Mouse (Mus musculus): ENCODE data around the gene Grik3. TPM values are rescaled to one million over a fixed set of nuclear protein-coding genes. Genes with fewer than 3 reads are reported as not detected.

Grik3 gene
- polyA plus RNA-seq, 1 experiment from 2014 or later: 4.4 TPM

DNA sequence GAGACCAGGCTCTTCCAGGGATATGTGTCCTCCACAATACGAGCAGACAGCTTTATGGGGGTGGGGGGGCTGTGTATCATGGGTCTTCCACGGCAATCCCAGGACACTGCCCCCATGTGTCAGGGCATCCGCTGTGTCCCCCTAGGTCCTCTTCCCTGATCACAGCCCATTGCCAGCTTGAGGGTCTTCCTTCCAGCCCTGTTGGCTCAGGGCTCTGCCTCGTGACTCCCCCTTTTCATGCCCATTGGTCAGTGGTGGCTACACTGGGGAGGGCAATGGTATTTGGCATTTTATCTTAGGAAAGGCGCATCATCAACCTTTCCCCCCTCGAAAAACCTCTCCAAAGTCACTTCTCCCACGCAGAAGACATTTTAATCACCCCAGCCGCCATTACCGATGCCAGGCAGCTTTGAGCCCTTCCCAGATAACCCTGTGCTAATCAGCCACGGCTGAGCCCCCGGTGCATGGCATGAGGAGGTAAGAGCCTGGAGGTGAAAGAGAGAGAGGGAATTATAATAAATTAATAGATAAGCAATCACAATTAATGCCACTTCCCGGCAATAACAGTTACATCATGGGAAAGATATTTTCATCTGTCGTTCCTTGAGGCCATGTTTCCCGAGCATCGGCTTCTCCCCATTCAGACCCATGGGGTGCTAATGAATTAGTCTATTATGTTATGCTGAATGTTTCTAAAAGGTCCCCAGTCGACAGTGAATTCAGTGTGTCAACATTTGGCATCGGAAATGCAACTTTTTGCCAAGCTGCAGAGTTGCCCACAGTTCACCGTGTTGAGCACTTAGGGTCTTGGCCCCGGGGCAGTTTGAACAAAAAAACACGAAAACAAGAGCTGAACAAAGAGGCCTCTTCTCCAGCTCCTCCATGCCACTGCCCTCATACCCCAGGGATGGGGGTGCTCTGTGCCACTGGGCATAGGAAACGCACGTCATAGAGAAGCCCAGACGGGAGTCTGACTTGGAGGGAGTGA, 154.4 kb downstream of the Grik3 start:
- Histone ChIP-seq H3K4me3 (ENCODE audit: low read depth, low read length) (no peak overlapping the region), H3K4me1 (ENCODE audit: control insufficient read depth, insufficient read depth, low read length) (peaks cover 7% of the 10 kb centered on the region), H3K9me3 (replicated peaks; ENCODE audit: control insufficient read depth, low read length, poor library complexity, severe bottlenecking) (no peaks in the 10 kb centered on the region), H3K27me3 (ENCODE audit: control insufficient read depth, insufficient read depth, low read depth, low read length) (no peaks in the 10 kb centered on the region), H3K36me3 (ENCODE audit: control insufficient read depth, insufficient read depth, low read length) (no peaks in the 10 kb centered on the region), H3K9ac (ENCODE audit: low read depth, low read length) (no peak overlapping the region), H3K4me2 (ENCODE audit: low read length) (no peak overlapping the region; the same call in 1 of the 2 replicates), H3K27ac (ENCODE audit: low read length) (0 out of 2 replicates have a peak overlapping the region, but pooled peaks have one; percentile 52)
- 51% methylated on average over 23 of the region's 23 CpGs for WGBS
- peak; percentile 43; the same call in 1 of the 2 replicates for ATAC-seq

- Histone ChIP-seq H3K4me3 (ENCODE audit: low read depth, low read length) (no peak overlapping the region), H3K27ac (ENCODE audit: low read length) (peak overlapping the region; percentile 58; the same call in 1 of the 2 replicates), H3K4me1 (ENCODE audit: control insufficient read depth, insufficient read depth, low read length) (peaks cover 11% of the 10 kb centered on the region), H3K9me3 (replicated peaks; ENCODE audit: control insufficient read depth, low read length, poor library complexity, severe bottlenecking) (no peaks in the 10 kb centered on the region), H3K36me3 (ENCODE audit: control insufficient read depth, insufficient read depth, low read length) (no peaks in the 10 kb centered on the region; the same call in 1 of the 2 replicates), H3K4me2 (ENCODE audit: low read length) (no peak overlapping the region), H3K27me3 (ENCODE audit: control insufficient read depth, insufficient read depth, low read depth, low read length) (no peaks in the 10 kb centered on the region), H3K9ac (ENCODE audit: low read depth, low read length) (peak overlapping the region; percentile 46; the same call in 1 of the 2 replicates)
- WGBS: 36% methylated on average over 24 of the region's 24 CpGs
- peak; percentile 38; the same call in 1 of the 2 replicates for ATAC-seq
Observed at GRCm38 (mm10) chr4:125651676-125652246, 161.3 kb downstream of the Grik3 start.

DNA sequence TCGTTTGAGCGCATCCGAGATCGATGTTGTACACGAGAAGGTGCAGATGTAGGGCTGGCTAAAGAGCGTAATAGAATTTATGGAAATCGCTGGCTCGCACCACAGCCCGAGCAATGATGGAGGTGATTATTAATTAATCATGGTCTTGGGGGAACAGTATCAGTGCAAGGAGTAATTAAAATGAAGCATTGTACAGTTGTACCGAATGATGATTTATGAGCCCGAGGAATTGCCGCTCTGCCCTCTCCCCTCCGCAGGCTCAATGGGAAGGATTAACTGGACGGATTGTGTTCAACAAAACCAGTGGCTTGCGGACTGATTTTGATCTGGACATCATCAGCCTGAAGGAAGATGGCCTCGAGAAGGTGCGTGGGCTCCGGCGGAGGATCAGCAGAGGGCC, 165.5 kb downstream of the Grik3 start:
- Histone ChIP-seq H3K36me3 (ENCODE audit: control insufficient read depth, insufficient read depth, low read length) (no peaks in the 10 kb centered on the region; the same call in 1 of the 2 replicates), H3K27me3 (ENCODE audit: control insufficient read depth, insufficient read depth, low read depth, low read length) (no peaks in the 10 kb centered on the region), H3K27ac (ENCODE audit: low read length) (no peak overlapping the region), H3K9me3 (replicated peaks; ENCODE audit: control insufficient read depth, low read length, poor library complexity, severe bottlenecking) (no peaks in the 10 kb centered on the region), H3K4me2 (ENCODE audit: low read length) (no peak overlapping the region), H3K4me3 (ENCODE audit: low read depth, low read length) (no peak overlapping the region), H3K4me1 (ENCODE audit: control insufficient read depth, insufficient read depth, low read length) (peaks cover 11% of the 10 kb centered on the region), H3K9ac (ENCODE audit: low read depth, low read length) (no peak overlapping the region)
- ATAC-seq: no peak
- 57% methylated on average over 19 of the region's 19 CpGs for WGBS

- Histone ChIP-seq H3K4me1 (ENCODE audit: control insufficient read depth, insufficient read depth, low read length) (peaks cover 9% of the 10 kb centered on the region), H3K27ac (ENCODE audit: low read length) (no peak overlapping the region), H3K4me2 (ENCODE audit: low read length) (no peak overlapping the region), H3K36me3 (ENCODE audit: control insufficient read depth, insufficient read depth, low read length) (no peaks in the 10 kb centered on the region), H3K9me3 (replicated peaks; ENCODE audit: control insufficient read depth, low read length, poor library complexity, severe bottlenecking) (no peaks in the 10 kb centered on the region), H3K27me3 (ENCODE audit: control insufficient read depth, insufficient read depth, low read depth, low read length) (no peaks in the 10 kb centered on the region), H3K9ac (ENCODE audit: low read depth, low read length) (no peak overlapping the region), H3K4me3 (ENCODE audit: low read depth, low read length) (no peak overlapping the region)
- WGBS: 23% methylated on average over 8 of the region's 8 CpGs
- ATAC-seq: no peak
Observed at GRCm38 (mm10) chr4:125658376-125658775, 167.9 kb downstream of the Grik3 start.

DNA sequence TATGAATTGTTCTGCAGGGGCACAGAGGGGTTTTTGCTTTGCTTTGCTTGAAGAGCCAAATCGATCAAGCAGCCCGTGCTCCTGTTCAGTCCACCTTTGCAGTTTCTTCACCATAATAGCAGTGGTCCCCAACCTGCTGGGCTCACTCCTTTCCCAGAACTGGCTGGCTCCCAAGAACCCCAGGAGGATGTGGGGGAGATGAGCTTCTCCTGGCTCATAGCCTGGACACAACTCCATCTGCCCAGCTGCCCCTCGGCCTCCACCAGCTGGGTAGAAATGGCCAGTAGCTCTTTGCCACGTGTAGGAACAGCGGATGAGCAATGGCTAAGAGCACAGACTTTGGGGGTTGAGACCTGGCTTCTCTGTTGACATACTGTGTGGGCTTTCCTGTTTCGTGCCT, 171.5 kb downstream of the Grik3 start:
- no peak for ATAC-seq
- Histone ChIP-seq H3K4me2 (ENCODE audit: low read length) (no peak overlapping the region), H3K4me1 (ENCODE audit: control insufficient read depth, insufficient read depth, low read length) (peaks cover 21% of the 10 kb centered on the region), H3K27me3 (ENCODE audit: control insufficient read depth, insufficient read depth, low read depth, low read length) (no peaks in the 10 kb centered on the region), H3K9ac (ENCODE audit: low read depth, low read length) (no peak overlapping the region), H3K27ac (ENCODE audit: low read length) (no peak overlapping the region), H3K4me3 (ENCODE audit: low read depth, low read length) (no peak overlapping the region), H3K36me3 (ENCODE audit: control insufficient read depth, insufficient read depth, low read length) (no peaks in the 10 kb centered on the region), H3K9me3 (replicated peaks; ENCODE audit: control insufficient read depth, low read length, poor library complexity, severe bottlenecking) (no peaks in the 10 kb centered on the region)
- WGBS: 80% methylated on average over 6 of the region's 6 CpGs

DNA sequence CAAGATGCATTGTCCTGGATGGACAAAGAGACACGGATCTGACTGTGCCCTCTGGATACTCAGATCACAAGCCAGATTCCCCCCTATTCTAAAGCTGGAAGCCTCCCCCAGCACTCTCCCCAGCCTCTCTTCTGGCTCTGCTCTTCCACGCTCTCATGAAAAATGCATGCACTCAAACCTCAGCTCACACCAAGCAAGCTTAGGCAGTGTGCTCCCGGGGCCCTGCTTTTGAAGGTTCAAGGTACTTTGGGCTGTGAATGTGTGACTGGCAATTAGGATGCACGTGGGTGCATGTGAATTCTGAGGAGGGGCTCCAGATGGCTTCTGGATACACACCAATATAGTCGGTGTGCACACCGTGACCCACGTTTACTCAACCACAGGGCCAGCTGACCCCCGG, 172.8 kb downstream of the Grik3 start:
- WGBS: 25% methylated on average over 8 of the region's 8 CpGs
- Histone ChIP-seq H3K4me2 (ENCODE audit: low read length) (no peak overlapping the region), H3K9me3 (replicated peaks; ENCODE audit: control insufficient read depth, low read length, poor library complexity, severe bottlenecking) (no peaks in the 10 kb centered on the region), H3K36me3 (ENCODE audit: control insufficient read depth, insufficient read depth, low read length) (no peaks in the 10 kb centered on the region), H3K9ac (ENCODE audit: low read depth, low read length) (no peak overlapping the region; the same call in 1 of the 2 replicates), H3K27me3 (ENCODE audit: control insufficient read depth, insufficient read depth, low read depth, low read length) (no peaks in the 10 kb centered on the region), H3K4me3 (ENCODE audit: low read depth, low read length) (no peak overlapping the region), H3K27ac (ENCODE audit: low read length) (peak overlapping the region; percentile 19), H3K4me1 (ENCODE audit: control insufficient read depth, insufficient read depth, low read length) (peaks cover 21% of the 10 kb centered on the region)
- ATAC-seq: 0 out of 2 replicates have a peak, but pooled peaks have one; percentile 39

DNA sequence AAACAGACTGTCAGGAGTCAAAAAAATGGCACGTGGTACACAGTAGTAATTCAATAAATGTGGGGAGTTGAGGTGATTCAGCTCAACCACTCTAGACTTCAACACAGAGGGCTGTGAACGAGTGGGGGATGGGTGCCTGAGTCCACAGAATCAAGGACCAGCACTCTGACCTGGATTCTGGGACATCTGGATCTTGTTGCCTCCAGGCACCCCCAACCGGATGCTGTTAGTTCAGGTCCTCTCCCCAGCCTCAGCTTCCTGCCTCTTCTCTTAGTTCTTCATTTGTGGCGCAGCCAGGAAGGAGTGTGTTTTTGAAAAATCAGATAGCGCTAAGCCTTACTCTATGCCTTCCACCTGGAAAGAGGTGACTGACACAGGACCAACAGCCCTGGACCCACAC, 175.5 kb downstream of the Grik3 start:
- 88% methylated on average over 5 of the region's 5 CpGs for WGBS
- Histone ChIP-seq H3K9me3 (replicated peaks; ENCODE audit: control insufficient read depth, low read length, poor library complexity, severe bottlenecking) (no peaks in the 10 kb centered on the region), H3K27me3 (ENCODE audit: control insufficient read depth, insufficient read depth, low read depth, low read length) (no peaks in the 10 kb centered on the region), H3K36me3 (ENCODE audit: control insufficient read depth, insufficient read depth, low read length) (no peaks in the 10 kb centered on the region), H3K4me2 (ENCODE audit: low read length) (no peak overlapping the region), H3K4me1 (ENCODE audit: control insufficient read depth, insufficient read depth, low read length) (peaks cover 21% of the 10 kb centered on the region), H3K9ac (ENCODE audit: low read depth, low read length) (no peak overlapping the region), H3K27ac (ENCODE audit: low read length) (no peak overlapping the region), H3K4me3 (ENCODE audit: low read depth, low read length) (no peak overlapping the region)
- no peak for ATAC-seq

DNA sequence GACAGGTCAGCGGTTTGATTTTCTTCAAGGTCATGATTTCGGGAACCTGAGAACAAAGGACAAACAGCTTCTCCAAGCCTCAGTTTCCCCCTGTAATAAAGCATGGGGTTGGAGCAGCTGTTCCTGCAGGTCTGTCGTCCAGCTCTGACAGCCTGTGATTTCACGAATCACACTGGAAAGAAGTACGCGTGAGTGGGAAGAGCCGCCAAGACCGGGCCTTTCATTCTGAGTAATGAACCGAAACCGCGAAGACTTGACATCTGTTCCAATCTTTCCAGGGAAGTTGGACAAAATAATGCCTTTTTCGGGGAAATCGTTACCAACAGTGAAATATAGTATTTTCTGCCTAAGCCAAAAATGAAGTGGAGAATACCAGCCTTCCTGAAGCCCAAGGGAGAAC, 191.5 kb downstream of the Grik3 start:
- Histone ChIP-seq H3K27me3 (ENCODE audit: control insufficient read depth, insufficient read depth, low read depth, low read length) (no peaks in the 10 kb centered on the region), H3K4me3 (ENCODE audit: low read depth, low read length) (no peak overlapping the region), H3K4me1 (ENCODE audit: control insufficient read depth, insufficient read depth, low read length) (no peaks in the 10 kb centered on the region), H3K9ac (ENCODE audit: low read depth, low read length) (no peak overlapping the region), H3K9me3 (replicated peaks; ENCODE audit: control insufficient read depth, low read length, poor library complexity, severe bottlenecking) (no peaks in the 10 kb centered on the region), H3K4me2 (ENCODE audit: low read length) (no peak overlapping the region), H3K27ac (ENCODE audit: low read length) (no peak overlapping the region), H3K36me3 (ENCODE audit: control insufficient read depth, insufficient read depth, low read length) (peaks cover under 1% of the 10 kb centered on the region; the same call in 1 of the 2 replicates)
- no peak for ATAC-seq
- 73% methylated on average over 13 of the region's 13 CpGs for WGBS

All from midbrain, embryonic 16.5 days (tissue).